Mouse (Mus musculus): Measurements from ENCODE around the gene Dmrt1. TPM values are rescaled to one million over a fixed set of nuclear protein-coding genes. Genes with fewer than 3 reads are reported as not detected.
A peak's percentile ranks its signal among the peaks of the same experiment; 100 is the strongest.

Dmrt1 gene
- polyA plus RNA-seq, 1 experiment, result 9.7 TPM

DNA sequence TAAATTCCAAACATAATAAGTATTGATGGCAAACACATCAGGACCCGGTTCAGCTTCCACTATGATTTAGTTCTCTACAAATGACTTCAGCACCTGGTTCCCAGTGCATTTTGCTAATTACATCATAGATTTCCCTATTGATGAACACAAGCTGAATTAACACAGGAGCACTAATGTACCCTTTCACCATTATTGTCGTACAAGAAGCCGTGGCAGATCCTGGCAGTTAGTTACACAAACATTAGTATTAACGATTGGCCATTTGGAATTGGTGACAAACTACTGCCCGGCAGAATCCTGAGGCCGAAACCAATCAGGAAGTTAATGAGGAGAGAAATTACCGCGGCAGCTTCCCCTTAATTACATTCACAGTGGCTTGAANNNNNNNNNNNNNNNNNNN is 96.5 kb downstream of the Dmrt1 start:
- Histone ChIP-seq H3K27me3 (ENCODE audit: control insufficient read depth, insufficient read depth, low read length) (no peaks in the 10 kb centered on the region), H3K36me3 (ENCODE audit: control insufficient read depth, insufficient read depth, low read length) (no peaks in the 10 kb centered on the region), H3K27ac (ENCODE audit: control insufficient read depth, insufficient read depth, low read depth, low read length) (no peak overlapping the region), H3K4me3 (ENCODE audit: control insufficient read depth, low read depth, low read length) (no peak overlapping the region), H3K4me1 (ENCODE audit: control insufficient read depth, insufficient read depth, low read length) (no peaks in the 10 kb centered on the region; the same call in 1 of the 2 replicates)
- TF ChIP-seq CTCF (IDR thresholded peaks at IDR 0.05; ENCODE audit: control insufficient read depth, insufficient read depth, insufficient replicate concordance, low read depth, low read length) (no peak), POLR2A (IDR thresholded peaks at IDR 0.05; ENCODE audit: control insufficient read depth, low read depth, low read length) (no peak)

DNA sequence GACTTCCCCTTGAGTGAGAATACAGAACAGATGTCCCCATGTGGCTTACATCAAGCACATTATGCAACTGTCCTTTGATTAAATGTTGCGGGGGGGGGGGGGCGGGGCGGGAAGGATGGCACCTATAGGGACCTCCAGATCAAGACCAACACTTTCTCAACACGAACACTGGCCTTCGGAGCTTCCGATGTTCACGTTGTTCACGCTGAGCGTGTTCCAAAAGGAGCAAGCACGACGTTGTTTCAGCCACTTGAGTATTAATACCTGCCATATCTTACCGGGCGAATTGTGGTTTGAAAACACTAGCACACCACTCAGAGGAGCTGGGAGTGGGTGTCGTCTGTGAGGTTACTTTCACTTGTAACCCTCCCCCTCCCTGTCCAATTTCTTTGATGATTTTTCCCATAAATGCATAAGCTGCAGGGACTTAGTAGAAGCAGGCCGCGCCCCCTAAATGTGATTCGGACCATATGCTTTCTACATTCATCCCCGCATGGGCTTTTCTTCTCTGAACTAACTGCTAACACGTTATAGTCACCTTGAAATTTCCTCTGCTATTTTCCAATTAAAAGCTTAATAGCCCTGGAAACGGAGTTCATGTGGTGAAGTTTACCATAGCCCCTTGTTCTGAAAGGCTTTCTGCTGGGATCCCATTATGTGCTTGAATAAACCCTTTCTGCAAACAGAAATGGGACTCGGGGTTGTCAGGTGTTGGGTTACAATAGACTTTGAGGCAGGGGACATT is 102.2 kb downstream of the Dmrt1 start:
- TF ChIP-seq CTCF (IDR thresholded peaks at IDR 0.05; ENCODE audit: control insufficient read depth, insufficient read depth, insufficient replicate concordance, low read depth, low read length) (no peak), POLR2A (IDR thresholded peaks at IDR 0.05; ENCODE audit: control insufficient read depth, low read depth, low read length) (no peak)
- no peak overlapping the region for H3K27ac ChIP-seq (ENCODE audit: control insufficient read depth, insufficient read depth, low read depth, low read length)
- H3K4me1 ChIP-seq (ENCODE audit: control insufficient read depth, insufficient read depth, low read length), result peaks cover 7% of the 10 kb centered on the region
- H3K4me3 ChIP-seq (ENCODE audit: control insufficient read depth, low read depth, low read length), result no peak overlapping the region
- no peaks in the 10 kb centered on the region; the same call in 1 of the 2 replicates for H3K27me3 ChIP-seq (ENCODE audit: control insufficient read depth, insufficient read depth, low read length)
- H3K36me3 ChIP-seq (ENCODE audit: control insufficient read depth, insufficient read depth, low read length), result no peaks in the 10 kb centered on the region

GRCm38 (mm10) chr19:25608206-25608580 is 102.8 kb downstream of the Dmrt1 start:
- Histone ChIP-seq H3K4me1 (ENCODE audit: control insufficient read depth, insufficient read depth, low read length) (peaks cover 7% of the 10 kb centered on the region), H3K36me3 (ENCODE audit: control insufficient read depth, insufficient read depth, low read length) (no peaks in the 10 kb centered on the region), H3K27me3 (ENCODE audit: control insufficient read depth, insufficient read depth, low read length) (no peaks in the 10 kb centered on the region; the same call in 1 of the 2 replicates), H3K4me3 (ENCODE audit: control insufficient read depth, low read depth, low read length) (no peak overlapping the region), H3K27ac (ENCODE audit: control insufficient read depth, insufficient read depth, low read depth, low read length) (no peak overlapping the region)
- TF ChIP-seq CTCF (IDR thresholded peaks at IDR 0.05; ENCODE audit: control insufficient read depth, insufficient read depth, insufficient replicate concordance, low read depth, low read length) (no peak), POLR2A (IDR thresholded peaks at IDR 0.05; ENCODE audit: control insufficient read depth, low read depth, low read length) (no peak)

DNA sequence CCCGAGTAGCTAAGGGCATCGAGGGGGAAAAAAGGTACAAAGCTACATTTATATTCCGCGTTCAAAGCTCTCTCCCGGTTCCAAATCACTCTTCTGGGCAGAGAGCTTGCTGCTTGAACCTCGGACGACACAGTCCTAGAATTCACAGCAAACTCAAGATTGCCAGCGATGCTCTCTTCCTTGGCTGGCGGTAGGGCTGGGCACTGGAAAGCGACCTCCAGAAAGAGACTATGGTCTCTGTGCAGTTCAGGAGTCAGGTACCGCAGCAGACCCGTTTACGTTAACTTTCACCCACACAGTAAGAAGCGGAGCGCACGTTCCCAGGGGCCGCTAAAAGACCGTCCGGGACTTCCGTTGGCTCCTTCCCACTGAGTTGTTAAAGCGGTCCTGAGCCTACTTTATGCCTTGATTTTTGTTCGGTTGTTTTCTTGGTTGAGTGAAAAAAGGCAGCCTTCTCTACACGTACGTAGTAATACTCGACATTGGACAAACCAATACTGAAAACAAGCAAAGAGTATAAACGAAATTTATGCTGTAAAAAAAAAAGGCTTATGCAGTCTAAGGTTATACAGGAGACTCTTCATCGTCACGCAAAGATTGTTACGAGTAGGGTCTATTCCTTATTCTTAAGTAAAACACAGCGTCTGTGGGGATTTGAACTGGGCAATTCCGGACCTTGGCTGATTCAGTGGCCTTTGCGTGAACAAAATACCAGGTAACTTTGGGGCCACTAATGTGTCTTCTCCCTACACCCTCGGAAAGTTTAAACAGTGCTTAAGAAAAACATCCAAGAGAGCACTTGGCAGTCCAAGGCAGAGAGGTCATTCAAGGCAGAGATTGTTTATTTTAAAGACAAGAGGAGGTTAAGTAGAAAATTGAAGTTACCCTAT is 103.8 kb downstream of the Dmrt1 start:
- no peaks in the 10 kb centered on the region for H3K36me3 ChIP-seq (ENCODE audit: control insufficient read depth, insufficient read depth, low read length)
- no peak for TF ChIP-seq CTCF (IDR thresholded peaks at IDR 0.05; ENCODE audit: control insufficient read depth, insufficient read depth, insufficient replicate concordance, low read depth, low read length)
- no peak for TF ChIP-seq POLR2A (IDR thresholded peaks at IDR 0.05; ENCODE audit: control insufficient read depth, low read depth, low read length)
- peaks cover 7% of the 10 kb centered on the region for H3K4me1 ChIP-seq (ENCODE audit: control insufficient read depth, insufficient read depth, low read length)
- no peak overlapping the region for H3K27ac ChIP-seq (ENCODE audit: control insufficient read depth, insufficient read depth, low read depth, low read length)
- H3K27me3 ChIP-seq (ENCODE audit: control insufficient read depth, insufficient read depth, low read length), result no peaks in the 10 kb centered on the region; the same call in 1 of the 2 replicates
- H3K4me3 ChIP-seq (ENCODE audit: control insufficient read depth, low read depth, low read length), result no peak overlapping the region

DNA sequence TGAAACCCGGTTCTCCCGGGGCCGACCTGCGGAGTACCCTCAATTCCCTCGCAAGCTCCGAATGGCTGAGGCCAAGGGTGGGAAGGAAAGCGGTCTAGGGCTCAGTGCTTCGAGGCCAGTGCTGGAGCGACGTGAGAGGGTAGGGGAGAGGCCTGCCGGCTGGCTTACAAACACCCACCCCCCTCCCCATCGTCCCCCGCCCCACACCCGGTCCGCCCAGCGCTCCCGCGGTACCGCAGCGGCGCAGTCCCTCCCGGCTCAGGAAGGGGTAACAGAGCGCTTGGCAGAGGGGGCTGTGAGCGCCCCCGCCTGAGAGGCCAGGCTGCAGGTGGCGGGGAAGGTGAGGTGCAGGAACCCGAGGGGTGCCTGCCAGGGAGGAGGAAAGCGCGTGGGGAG is 104.6 kb downstream of the Dmrt1 start, which contains the start of gene Dmrt3:
Gene Dmrt3, plus strand, starts transcription at position 287 of the 396 bp plus-strand sequence.
- Histone ChIP-seq H3K27me3 (ENCODE audit: control insufficient read depth, insufficient read depth, low read length) (no peaks in the 10 kb centered on the region; the same call in 1 of the 2 replicates), H3K4me3 (ENCODE audit: control insufficient read depth, low read depth, low read length) (peak within 1 kb of the TSS; percentile 78), H3K36me3 (ENCODE audit: control insufficient read depth, insufficient read depth, low read length) (no peaks in the 10 kb centered on the region), H3K27ac (ENCODE audit: control insufficient read depth, insufficient read depth, low read depth, low read length) (no peak within 1 kb of the TSS), H3K4me1 (ENCODE audit: control insufficient read depth, insufficient read depth, low read length) (peaks cover 7% of the 10 kb centered on the region)
- TF ChIP-seq CTCF (IDR thresholded peaks at IDR 0.05; ENCODE audit: control insufficient read depth, insufficient read depth, insufficient replicate concordance, low read depth, low read length) (no peak), POLR2A (IDR thresholded peaks at IDR 0.05; ENCODE audit: control insufficient read depth, low read depth, low read length) (no peak)

DNA sequence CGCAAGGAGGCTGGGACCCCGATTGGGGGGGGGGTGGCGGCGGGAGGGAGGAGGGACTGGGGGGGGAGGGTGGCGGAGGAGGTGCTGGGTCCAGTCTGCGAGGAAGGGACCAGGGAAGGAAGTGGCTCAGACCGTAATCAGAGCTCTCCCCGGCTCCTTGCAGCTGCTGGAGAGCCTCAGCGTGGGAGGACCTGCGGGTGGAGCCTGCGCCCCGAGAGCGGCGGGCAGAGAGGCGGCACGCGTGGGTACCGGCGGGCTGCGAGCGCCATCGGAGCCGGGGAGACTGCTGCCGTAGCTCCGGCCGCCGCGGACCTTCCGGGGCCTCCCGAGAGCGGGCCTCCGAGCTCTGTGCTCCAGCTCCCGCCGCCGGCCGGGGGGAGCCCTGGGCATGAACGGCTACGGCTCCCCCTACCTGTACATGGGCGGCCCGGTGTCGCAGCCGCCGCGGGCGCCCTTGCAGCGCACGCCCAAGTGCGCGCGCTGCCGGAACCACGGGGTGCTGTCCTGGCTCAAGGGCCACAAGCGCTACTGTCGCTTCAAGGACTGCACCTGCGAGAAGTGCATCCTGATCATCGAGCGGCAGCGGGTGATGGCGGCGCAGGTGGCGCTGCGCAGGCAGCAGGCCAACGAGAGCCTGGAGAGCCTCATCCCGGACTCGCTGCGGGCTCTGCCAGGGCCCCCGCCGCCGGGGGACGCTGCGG is 105.1 kb downstream of the Dmrt1 start:
- H3K36me3 ChIP-seq (ENCODE audit: control insufficient read depth, insufficient read depth, low read length), result no peaks in the 10 kb centered on the region

More for the DNA sequence above, 105.1 kb downstream of the Dmrt1 start:
- peak overlapping the region; percentile 78 for H3K4me3 ChIP-seq (ENCODE audit: control insufficient read depth, low read depth, low read length)
- H3K27ac ChIP-seq (ENCODE audit: control insufficient read depth, insufficient read depth, low read depth, low read length), result no peak overlapping the region
- TF ChIP-seq CTCF (IDR thresholded peaks at IDR 0.05; ENCODE audit: control insufficient read depth, insufficient read depth, insufficient replicate concordance, low read depth, low read length), result no peak
- no peak for TF ChIP-seq POLR2A (IDR thresholded peaks at IDR 0.05; ENCODE audit: control insufficient read depth, low read depth, low read length)
- H3K27me3 ChIP-seq (ENCODE audit: control insufficient read depth, insufficient read depth, low read length), result no peaks in the 10 kb centered on the region; the same call in 1 of the 2 replicates
- peaks cover 7% of the 10 kb centered on the region for H3K4me1 ChIP-seq (ENCODE audit: control insufficient read depth, insufficient read depth, low read length)

Data from testis, adult 2 months (tissue).